ENCODE assay signal across 30 mouse cellular contexts in genomic region chr7:127162546-127162945, GRCm38 (mm10). TPM values are rescaled to one million over a fixed set of nuclear protein-coding genes. Genes with fewer than 3 reads are reported as not detected.
DNase-seq lines count a peak whose midpoint lies in the region; ATAC-seq and TF ChIP-seq lines count a peak whose summit lies in the region.
"Had no signal": no experiment of that assay in that cellular context is flagged by ENCODE, and none has a peak within 500 bp of the region (broad histone marks: within the 10 kb centered on the region; RNA-seq: fewer than 3 reads in every experiment).

No protein-coding gene starts in this region.

- H3K36me3 ChIP-seq in kidney, adult 2 months (ENCODE audit: control insufficient read depth, insufficient read depth, low read length): no peaks in the 10 kb centered on the region
- H3K36me3 ChIP-seq: heart, embryonic 10.5 days; hindbrain, embryonic 13.5 days; limb, embryonic 10.5 days; limb, embryonic 15.5 days; lung, embryonic 15.5 days; midbrain, embryonic 13.5 days; neural tube, embryonic 15.5 days; stomach, embryonic 15.5 days had no signal

- H3K27me3 ChIP-seq in kidney, adult 2 months (replicated peaks; ENCODE audit: control insufficient read depth, insufficient read depth, low read length): no peaks in the 10 kb centered on the region
- H3K27me3 ChIP-seq: forebrain, embryonic 13.5 days; hindbrain, embryonic 13.5 days; limb, embryonic 15.5 days; lung, embryonic 15.5 days; midbrain, embryonic 13.5 days; neural tube, embryonic 15.5 days; stomach, embryonic 15.5 days had no signal

- peak; percentile 61 for DNase-seq in adrenal gland, postnatal 14 days
- DNase-seq in adrenal gland, postnatal 4 days (ENCODE audit: low spot score in 2 of 2): no peak
- peak; percentile 50 for DNase-seq in NIH3T3 (ENCODE audit: low read depth)
- peak; percentile 29 to 64 for DNase-seq in adrenal gland, postnatal 36 days
- DNase-seq in kidney, adult 2 months: no peak
- no peak for DNase-seq in right cerebral cortex, postnatal 14 days
- DNase-seq: cerebellum, adult 8-10 months; cerebellum, postnatal 36 days; gastrocnemius, postnatal 14 days; heart, adult 11 months; heart, postnatal 4 days; kidney, adult 9 months; kidney, postnatal 10 days; layer of hippocampus, adult 9-11 months; retina, postnatal 1 day; right cerebral cortex, postnatal 25 days; thymus, postnatal 14 days had no signal

- H3K4me1 ChIP-seq in kidney, adult 2 months (ENCODE audit: control insufficient read depth, insufficient read depth, low read length): no peaks in the 10 kb centered on the region
- H3K4me1 ChIP-seq: forebrain, embryonic 13.5 days; heart, embryonic 10.5 days; hindbrain, embryonic 13.5 days; limb, embryonic 10.5 days; limb, embryonic 15.5 days; lung, embryonic 15.5 days; midbrain, embryonic 13.5 days; neural tube, embryonic 15.5 days; stomach, embryonic 15.5 days had no signal

- WGBS in kidney, adult 2 months: 77% methylated on average over 5 of the region's 5 CpGs

- H3K4me3 ChIP-seq in kidney, adult 2 months (ENCODE audit: insufficient read depth, low read depth, low read length): no peak overlapping the region
- H3K4me3 ChIP-seq: forebrain, embryonic 13.5 days; heart, embryonic 10.5 days; hindbrain, embryonic 13.5 days; limb, embryonic 10.5 days; limb, embryonic 15.5 days; lung, embryonic 15.5 days; midbrain, embryonic 13.5 days; neural tube, embryonic 15.5 days; stomach, embryonic 15.5 days had no signal

- TF ChIP-seq CTCF in kidney, adult 2 months (conservative IDR thresholded peaks at IDR 0.05; ENCODE audit: insufficient read depth, insufficient read length, low read depth, low read length): no peak

- peak; percentile 45; the same call in 1 of the 2 replicates for ATAC-seq in monocyte, adult 5-6 weeks (replicated peaks; ENCODE audit: insufficient number of reproducible peaks, low FRiP score, low TSS enrichment, poor library complexity, severe bottlenecking)
- ATAC-seq: forebrain, embryonic 13.5 days; intestine, embryonic 16.5 days; midbrain, embryonic 13.5 days had no signal

- TF ChIP-seq POLR2A in kidney, adult 2 months (IDR thresholded peaks at IDR 0.05; ENCODE audit: low read depth, low read length): no peak

- H3K27ac ChIP-seq in kidney, adult 2 months (ENCODE audit: insufficient read depth, low read depth, low read length): no peak overlapping the region
- H3K27ac ChIP-seq: forebrain, embryonic 13.5 days; heart, embryonic 10.5 days; hindbrain, embryonic 13.5 days; limb, embryonic 10.5 days; limb, embryonic 15.5 days; liver, embryonic 14.5 days; lung, embryonic 15.5 days; midbrain, embryonic 13.5 days; neural tube, embryonic 15.5 days; stomach, embryonic 15.5 days had no signal

RNA-seq across cellular contexts. Expression of gene Spn, which starts 24.9 kb away (rescaled TPM):
- total RNA-seq in adrenal gland, postnatal 14 days (2021): 1.4 and 7.9 TPM in 2 replicates
- total RNA-seq in adrenal gland, postnatal 4 days (2021): 1 to 10 TPM; 1.8 to 2.1 TPM
- 1 to 10 TPM in 1 of 2 experiments, under 1 TPM in 1; 0.70 to 1.3 TPM for total RNA-seq in adrenal gland, postnatal 36 days (2021)
- 1,218 to 1,278 TPM (median 1,233 TPM) in 3 replicates for total RNA-seq in monocyte, adult 5-6 weeks (2017)
- 2.7 and 5.2 TPM in 2 replicates for polyA plus RNA-seq in kidney, adult 2 months (2012; rRNA removed)
- polyA plus RNA-seq: embryonic facial prominence, embryonic 11.5 days had no signal

RNA-seq across cellular contexts. Expression of gene Cd2bp2, which starts 33.3 kb away (rescaled TPM):
- total RNA-seq in adrenal gland, postnatal 14 days (2021): 50.9 and 55.4 TPM in 2 replicates
- 10 to 100 TPM; 77.6 to 84.4 TPM for total RNA-seq in adrenal gland, postnatal 4 days (2021)
- 10 to 100 TPM; 59.3 to 61.0 TPM for total RNA-seq in adrenal gland, postnatal 36 days (2021)
- 48.7 to 89.2 TPM (median 59.8 TPM) in 3 replicates for total RNA-seq in monocyte, adult 5-6 weeks (2017)
- polyA plus RNA-seq in kidney, adult 2 months (2012; rRNA removed): 26.9 and 33.6 TPM in 2 replicates

RNA-seq across cellular contexts. Expression of gene Qprt, which starts 40.5 kb away (rescaled TPM):
- 1.8 and 11.4 TPM in 2 replicates for total RNA-seq in adrenal gland, postnatal 14 days (2021)
- total RNA-seq in adrenal gland, postnatal 4 days (2021): 10 to 100 TPM in 1 of 2 experiments, 1 to 10 TPM in 1; 5.7 to 12.0 TPM
- total RNA-seq in adrenal gland, postnatal 36 days (2021): under 1 TPM; 0.26 to 0.40 TPM
- 5.1 to 16.1 TPM (median 9.1 TPM) in 3 replicates for total RNA-seq in monocyte, adult 5-6 weeks (2017)
- polyA plus RNA-seq in kidney, adult 2 months (2012; rRNA removed): 127 and 137 TPM in 2 replicates

RNA-seq across cellular contexts. Expression of gene Tbc1d10b, which starts 45.7 kb away (rescaled TPM):
- total RNA-seq in adrenal gland, postnatal 14 days (2021): 38.9 and 45.6 TPM in 2 replicates
- 10 to 100 TPM; 57.9 to 58.5 TPM for total RNA-seq in adrenal gland, postnatal 4 days (2021)
- total RNA-seq in adrenal gland, postnatal 36 days (2021): 10 to 100 TPM; 40.7 to 48.4 TPM
- 52.5 to 106 TPM (median 85.1 TPM) in 3 replicates for total RNA-seq in monocyte, adult 5-6 weeks (2017)
- 26.8 and 28.5 TPM in 2 replicates for polyA plus RNA-seq in kidney, adult 2 months (2012; rRNA removed)

RNA-seq across cellular contexts. Expression of gene Mylpf, which starts 46.1 kb away (rescaled TPM):
- total RNA-seq in adrenal gland, postnatal 14 days (2021): 4.3 and 4.9 TPM in 2 replicates
- total RNA-seq in adrenal gland, postnatal 4 days (2021): 100 to 1,000 TPM; 268 to 794 TPM
- 1 to 10 TPM; 1.9 to 2.7 TPM for total RNA-seq in adrenal gland, postnatal 36 days (2021)
- total RNA-seq in monocyte, adult 5-6 weeks (2017): 8.7 to 33.8 TPM (median 15.4 TPM) in 3 replicates
- polyA plus RNA-seq in kidney, adult 2 months (2012; rRNA removed): 0.33 and 90.1 TPM in 2 replicates

Comparison
In these comparisons a context has a peak if more than half of its experiments do, and no peak if none do; other contexts are left out.
1. DNase-seq: peak in adrenal gland, postnatal 14 days (single experiment), NIH3T3 (single experiment) and adrenal gland, postnatal 36 days (2 of 2); none in adrenal gland, postnatal 4 days (0 of 2), kidney, adult 2 months (single experiment) and right cerebral cortex, postnatal 14 days (single experiment).
2. RNA of gene Spn, which starts 24.9 kb away (total RNA-seq): 1,218 to 1,278 TPM in monocyte, adult 5-6 weeks; 1.8 to 2.1 TPM in adrenal gland, postnatal 4 days, 1.4 to 7.9 TPM in adrenal gland, postnatal 14 days and 0.70 to 1.3 TPM in adrenal gland, postnatal 36 days; every median in the first group is over 100 times any median in the second.